Mouse (Mus musculus) intestine, embryonic 16.5 days (tissue): ENCODE results near the gene Jakmip3. TPM values are rescaled to one million over a fixed set of nuclear protein-coding genes. Genes with fewer than 3 reads are reported as not detected.

ENCODE experiments used
- ATAC-seq: fragments of 200-750 bp; cut with Nextera tagmentation; 2 replicates; pipeline ENCODE4 v1.8.0; 2017; ENCODE audit warnings: moderate TSS enrichment, moderate library complexity
- H3K27ac ChIP-seq: fragments of 300-500 bp; sonication (generic); 2 replicates; pipeline ENCODE4 v1.5.1; 2014; ENCODE audit warnings: mild to moderate bottlenecking, low read length
- H3K27me3 ChIP-seq: fragments of 300-500 bp; sonication (generic); replicated peaks from 2 replicates; pipeline ENCODE4 v1.6.1; 2014; ENCODE audit warnings: low read length, control low read depth, mixed read lengths; ENCODE audit not compliant: control insufficient read depth, insufficient read depth
- H3K36me3 ChIP-seq: fragments of 300-500 bp; sonication (generic); 2 replicates; pipeline ENCODE4 v1.6.1; 2014; ENCODE audit warnings: low read length, control low read depth; ENCODE audit not compliant: control insufficient read depth, insufficient read depth
- H3K4me1 ChIP-seq: fragments of 300-500 bp; sonication (generic); 2 replicates; pipeline ENCODE4 v1.6.1; 2014; ENCODE audit warnings: low read length, control low read depth, mixed read lengths; ENCODE audit not compliant: control insufficient read depth, insufficient read depth
- H3K4me2 ChIP-seq: fragments of 300-500 bp; sonication (generic); 2 replicates; pipeline ENCODE4 v1.6.1; 2014; ENCODE audit warnings: low read depth, low read length, control low read depth
- H3K4me3 ChIP-seq: fragments of 300-500 bp; sonication (generic); 2 replicates; pipeline ENCODE4 v1.5.1; 2014; ENCODE audit warnings: mild to moderate bottlenecking, low read length
- H3K9ac ChIP-seq: fragments of 300-500 bp; sonication (generic); 2 replicates; pipeline ENCODE4 v1.6.1; 2014; ENCODE audit warnings: low read depth, low read length
- H3K9me3 ChIP-seq: fragments of 300-500 bp; sonication (generic); 2 replicates; pipeline ENCODE4 v1.6.1; 2016; ENCODE audit warnings: low read length, control low read depth; ENCODE audit not compliant: control insufficient read depth
- WGBS: fragments of 180-500 bp; shearing (Covaris S2); extraction: QIAGEN DNeasy Blood & Tissue Kit; methylation state at CpG from one replicate; pipeline ENCODE4 v1.1.7; 2014; 5-methylcytosine and 5-hydroxymethylcytosine counted together
- polyA plus RNA-seq: library from polyadenylated mRNA; unstranded; fragments of >200 nt; fragmentation: Nextera tagmentation; extraction: Ambion mirVana; gene quantifications from 2 replicates; pipeline ENCODE4 v1.2.1, GENCODE M21; 2015

Jakmip3 gene
- polyA plus RNA-seq, 1 experiment from 2014 or later = 0.10 TPM

DNA sequence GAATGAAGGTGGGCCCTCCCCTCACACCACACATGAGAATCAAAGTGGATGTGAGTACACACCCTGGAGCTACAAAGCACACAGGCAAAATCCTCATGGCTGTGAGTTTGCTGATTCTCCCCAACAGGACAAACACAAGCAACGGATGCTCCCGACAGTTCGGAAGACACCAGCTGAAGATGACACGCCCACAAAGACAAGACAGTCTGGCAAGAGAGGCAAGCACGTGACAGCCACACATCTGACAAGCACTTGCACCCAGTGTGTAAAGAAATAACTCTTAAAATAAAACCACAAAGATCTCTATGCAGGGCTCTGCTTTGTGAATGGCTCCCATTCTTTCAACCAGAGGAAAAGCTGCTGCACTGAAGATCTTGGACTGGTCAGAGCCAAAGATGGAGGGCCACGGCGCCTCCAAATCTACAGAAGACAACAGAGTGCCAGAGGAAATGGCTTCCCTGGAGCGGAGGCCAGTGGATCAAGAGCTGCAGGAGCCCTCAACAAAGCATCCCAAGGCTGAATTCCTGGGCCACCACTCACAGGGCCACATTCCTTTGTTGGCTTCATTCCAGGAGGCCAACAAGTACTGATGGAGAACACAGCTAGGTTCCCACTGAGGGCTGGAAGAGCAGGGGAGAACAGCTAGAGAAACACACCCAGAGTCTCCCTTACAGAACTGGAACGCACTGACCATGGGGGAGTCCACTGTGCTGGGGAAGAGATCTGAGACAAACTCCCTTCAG, 167.5 kb downstream of the Jakmip3 start:
- ATAC-seq = no peak
- WGBS = 87% methylated on average over 9 of the region's 9 CpGs
- H3K4me3 ChIP-seq = no peak overlapping the region
- no peaks in the 10 kb centered on the region for H3K9me3 ChIP-seq
- H3K27me3 ChIP-seq = no peaks in the 10 kb centered on the region
- H3K9ac ChIP-seq = no peak overlapping the region
- H3K4me1 ChIP-seq = no peaks in the 10 kb centered on the region
- H3K4me2 ChIP-seq = no peak overlapping the region
- H3K27ac ChIP-seq = no peak overlapping the region
- H3K36me3 ChIP-seq = no peaks in the 10 kb centered on the region

DNA sequence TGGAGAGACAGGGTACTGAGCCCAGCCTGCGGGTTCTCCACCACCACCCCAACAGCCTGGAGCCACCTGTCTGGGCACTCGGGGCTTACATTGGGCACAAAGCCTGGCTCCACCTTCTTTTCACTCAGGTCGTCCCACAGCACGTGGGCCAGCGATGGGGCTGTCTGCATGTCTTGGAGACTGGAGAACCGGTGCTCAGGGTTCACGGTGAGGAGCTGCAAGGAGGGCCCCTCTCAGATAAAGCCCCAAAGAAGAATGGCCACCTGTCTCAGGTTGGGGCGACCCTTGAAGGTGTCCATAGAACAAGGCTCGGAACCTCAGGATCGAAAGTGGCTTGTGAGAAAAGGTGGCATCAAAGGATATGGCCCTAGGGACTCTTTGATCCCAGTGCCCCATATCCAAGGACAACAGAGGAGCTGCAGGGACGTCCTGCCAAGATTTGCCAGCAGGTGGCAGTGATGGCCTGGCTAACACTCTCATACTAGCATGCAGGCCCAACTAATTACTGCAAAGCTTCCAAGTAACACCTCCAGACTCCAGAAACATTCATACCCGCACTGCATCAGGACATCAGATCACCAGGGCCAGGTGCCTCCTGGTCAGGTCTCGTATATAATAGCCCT, 178.7 kb downstream of the Jakmip3 start:
- Histone ChIP-seq H3K9ac (no peak overlapping the region), H3K27ac (no peak overlapping the region), H3K4me3 (no peak overlapping the region), H3K36me3 (no peaks in the 10 kb centered on the region), H3K4me2 (no peak overlapping the region), H3K27me3 (no peaks in the 10 kb centered on the region), H3K4me1 (no peaks in the 10 kb centered on the region), H3K9me3 (no peaks in the 10 kb centered on the region)
- 0 out of 2 replicates have a peak, but pooled peaks have one; percentile 55 for ATAC-seq
- 42% methylated on average over 13 of the region's 13 CpGs for WGBS

DNA sequence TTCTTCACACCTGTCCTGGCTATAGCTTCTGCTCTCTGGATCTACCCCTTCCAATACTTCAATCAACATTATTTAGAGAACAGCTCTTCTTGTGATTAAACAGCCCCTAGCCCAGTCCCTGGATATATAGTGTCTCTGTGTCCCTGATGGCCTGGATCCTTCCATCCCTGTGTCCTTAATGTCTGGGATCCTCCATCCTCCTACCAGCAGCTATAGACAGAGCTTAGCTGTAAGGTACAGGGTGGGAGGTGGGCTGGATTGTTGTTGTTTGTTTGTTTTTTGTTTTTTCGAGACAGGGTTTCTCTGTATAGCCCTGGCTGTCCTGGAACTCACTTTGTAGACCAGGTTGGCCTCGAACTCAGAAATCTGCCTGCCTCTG, 179.2 kb downstream of the Jakmip3 start:
- no peaks in the 10 kb centered on the region for H3K27me3 ChIP-seq
- H3K9me3 ChIP-seq = no peaks in the 10 kb centered on the region
- H3K27ac ChIP-seq = no peak overlapping the region
- H3K4me2 ChIP-seq = no peak overlapping the region
- no peak for ATAC-seq
- H3K9ac ChIP-seq = no peak overlapping the region
- WGBS = 49% methylated on average over 2 of the region's 2 CpGs
- H3K36me3 ChIP-seq = no peaks in the 10 kb centered on the region
- H3K4me1 ChIP-seq = no peaks in the 10 kb centered on the region
- H3K4me3 ChIP-seq = no peak overlapping the region

DNA sequence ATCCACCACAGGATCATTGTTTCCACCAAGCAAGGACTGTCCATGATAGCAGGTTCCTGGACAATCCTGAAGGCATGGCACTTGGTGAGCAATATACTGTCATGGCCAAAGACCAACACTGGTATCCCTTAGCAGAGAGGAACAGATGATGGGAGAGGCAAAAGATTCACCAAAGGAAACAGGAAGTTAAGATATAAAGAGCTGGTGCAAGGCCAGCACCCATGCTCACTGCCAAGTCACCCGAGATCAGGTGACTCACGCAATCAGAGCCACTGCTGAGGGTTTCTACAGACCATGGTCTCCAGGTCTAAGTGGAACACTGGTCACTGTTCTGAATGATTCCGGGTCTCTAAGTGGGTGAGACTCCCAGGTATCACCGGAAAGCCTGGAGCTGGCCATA, 185.4 kb downstream of the Jakmip3 start:
- H3K4me3 ChIP-seq = no peak overlapping the region
- no peak for ATAC-seq

DNA sequence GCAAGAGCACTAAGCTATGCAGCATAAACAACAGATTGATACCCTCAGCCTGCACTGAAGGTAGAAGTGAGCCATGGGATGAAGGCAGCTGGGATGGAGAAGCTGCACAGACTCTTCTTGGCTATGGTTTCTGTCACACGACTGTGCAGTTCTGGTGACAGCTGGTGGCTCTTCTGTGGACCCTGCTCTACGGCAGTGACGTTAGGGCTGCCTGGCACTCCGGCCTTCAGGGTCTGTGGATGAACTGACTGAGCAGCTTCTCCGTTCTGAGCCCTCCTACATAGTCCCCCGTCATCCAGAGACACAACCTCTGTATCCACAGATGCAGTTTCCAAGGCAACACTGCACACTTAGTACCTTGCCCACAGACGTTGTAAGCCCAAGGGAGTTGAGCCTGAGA, 186.0 kb downstream of the Jakmip3 start:
- H3K27me3 ChIP-seq = no peaks in the 10 kb centered on the region
- WGBS = 69% methylated on average over 7 of the region's 7 CpGs
- H3K4me3 ChIP-seq = no peak overlapping the region
- H3K9me3 ChIP-seq = no peaks in the 10 kb centered on the region
- no peak overlapping the region for H3K4me2 ChIP-seq
- peaks cover 4% of the 10 kb centered on the region; the same call in 1 of the 2 replicates for H3K4me1 ChIP-seq
- H3K36me3 ChIP-seq = no peaks in the 10 kb centered on the region
- H3K27ac ChIP-seq = no peak overlapping the region
- no peak overlapping the region for H3K9ac ChIP-seq
- ATAC-seq = no peak

More for the DNA sequence above, 185.4 kb downstream of the Jakmip3 start:
- no peaks in the 10 kb centered on the region for H3K27me3 ChIP-seq
- H3K27ac ChIP-seq = no peak overlapping the region
- H3K9ac ChIP-seq = no peak overlapping the region
- no peaks in the 10 kb centered on the region for H3K9me3 ChIP-seq
- 81% methylated on average over 4 of the region's 4 CpGs for WGBS
- no peaks in the 10 kb centered on the region for H3K36me3 ChIP-seq
- peaks cover 4% of the 10 kb centered on the region; the same call in 1 of the 2 replicates for H3K4me1 ChIP-seq
- no peak overlapping the region for H3K4me2 ChIP-seq

DNA sequence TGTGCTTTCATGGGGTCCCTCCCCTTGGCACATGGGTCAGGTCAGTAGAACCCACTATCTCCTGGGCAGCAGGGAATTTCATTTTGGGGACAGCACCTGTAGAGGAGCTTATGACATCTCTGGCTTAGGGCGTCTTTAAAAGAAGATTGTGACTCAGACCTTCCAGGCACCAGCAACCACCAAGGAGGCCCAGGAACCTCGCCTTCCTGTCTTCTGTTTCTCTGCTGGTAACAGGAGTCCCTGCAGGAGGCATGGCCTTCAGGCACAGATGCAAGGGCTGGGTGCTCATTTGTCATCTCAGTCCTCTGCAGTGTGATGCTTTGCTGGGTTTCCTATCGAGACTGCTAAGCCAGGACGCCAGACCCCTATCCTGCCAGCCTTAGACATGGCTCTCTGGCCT, 188.5 kb downstream of the Jakmip3 start:
- Histone ChIP-seq H3K9ac (no peak overlapping the region), H3K27ac (no peak overlapping the region), H3K9me3 (no peaks in the 10 kb centered on the region), H3K4me3 (no peak overlapping the region), H3K4me1 (peaks cover 4% of the 10 kb centered on the region; the same call in 1 of the 2 replicates), H3K36me3 (no peaks in the 10 kb centered on the region), H3K27me3 (no peaks in the 10 kb centered on the region), H3K4me2 (no peak overlapping the region)
- ATAC-seq = no peak
- 75% methylated on average over 4 of the region's 4 CpGs for WGBS

DNA sequence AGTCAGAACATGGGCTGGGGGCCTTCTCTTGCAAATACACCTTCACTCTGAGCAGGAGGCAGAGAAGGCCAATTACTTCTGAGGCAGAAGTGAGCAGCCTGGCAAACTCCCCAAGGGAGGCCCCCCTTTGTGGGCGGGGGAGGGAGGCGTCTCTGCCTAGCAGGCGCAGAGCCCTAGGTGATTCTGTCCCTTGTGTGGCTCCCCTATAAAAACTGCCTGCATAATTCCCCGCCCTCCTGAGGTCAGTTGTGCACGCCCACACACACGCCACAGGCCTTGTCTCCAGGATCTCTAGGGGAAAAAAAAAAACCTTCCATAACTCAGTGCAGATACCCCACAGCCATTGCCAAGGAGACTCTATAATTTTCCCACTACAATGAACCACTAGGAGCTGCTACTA, 189.8 kb downstream of the Jakmip3 start:
- Histone ChIP-seq H3K9me3 (no peaks in the 10 kb centered on the region), H3K4me2 (no peak overlapping the region), H3K4me3 (no peak overlapping the region), H3K4me1 (peaks cover 4% of the 10 kb centered on the region; the same call in 1 of the 2 replicates), H3K27me3 (no peaks in the 10 kb centered on the region), H3K27ac (no peak overlapping the region), H3K9ac (0 out of 2 replicates have a peak overlapping the region, but pooled peaks have one; percentile 6), H3K36me3 (no peaks in the 10 kb centered on the region)
- no peak for ATAC-seq
- WGBS = 32% methylated on average over 6 of the region's 6 CpGs

DNA sequence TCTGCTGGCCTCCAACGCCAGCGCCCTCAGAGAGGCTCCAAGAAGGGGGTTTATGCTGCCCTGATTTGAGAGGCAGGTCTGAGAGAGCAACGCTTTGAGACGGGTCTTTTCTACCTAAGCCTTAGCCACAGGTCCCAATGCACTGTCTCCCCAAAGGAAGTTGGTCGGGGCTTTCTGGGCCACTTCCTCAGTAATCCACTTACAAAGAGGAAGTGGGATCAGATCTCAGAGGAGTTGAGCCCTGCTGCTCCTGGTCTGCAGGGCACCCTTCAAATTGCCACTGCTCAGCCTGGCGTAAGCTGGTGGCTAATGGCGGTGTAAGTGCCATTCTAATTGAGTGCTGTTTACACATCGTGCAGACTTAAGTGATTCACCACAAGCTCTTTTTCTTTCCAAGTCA, 191.0 kb downstream of the Jakmip3 start:
- H3K9me3 ChIP-seq = no peaks in the 10 kb centered on the region
- no peaks in the 10 kb centered on the region for H3K27me3 ChIP-seq
- ATAC-seq = no peak
- 63% methylated on average over 8 of the region's 8 CpGs for WGBS
- no peak overlapping the region for H3K27ac ChIP-seq
- no peak overlapping the region for H3K9ac ChIP-seq
- no peaks in the 10 kb centered on the region for H3K36me3 ChIP-seq
- H3K4me3 ChIP-seq = no peak overlapping the region
- H3K4me2 ChIP-seq = no peak overlapping the region
- H3K4me1 ChIP-seq = peaks cover 4% of the 10 kb centered on the region; the same call in 1 of the 2 replicates

DNA sequence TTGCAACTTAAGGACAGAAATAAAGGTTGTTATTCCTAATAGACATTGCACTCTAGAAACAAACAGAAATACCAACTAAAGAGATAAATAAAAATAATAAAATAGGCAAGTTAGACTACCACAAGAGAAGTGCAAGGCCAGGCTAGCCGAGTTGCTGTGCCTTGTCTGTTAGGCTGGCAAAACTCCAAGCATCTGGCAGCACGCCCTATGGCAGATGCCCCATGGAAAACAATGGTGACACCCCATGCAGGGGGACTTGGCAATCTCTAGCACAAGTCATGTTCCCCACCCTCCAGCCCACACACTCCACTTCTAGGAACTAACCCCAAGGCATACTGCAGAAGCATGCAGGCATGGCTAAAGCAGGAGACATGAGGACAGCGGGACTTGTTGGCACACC, 192.9 kb downstream of the Jakmip3 start:
- Histone ChIP-seq H3K4me1 (peaks cover 4% of the 10 kb centered on the region; the same call in 1 of the 2 replicates), H3K9ac (no peak overlapping the region), H3K9me3 (no peaks in the 10 kb centered on the region), H3K27ac (no peak overlapping the region), H3K4me3 (no peak overlapping the region), H3K36me3 (no peaks in the 10 kb centered on the region), H3K4me2 (no peak overlapping the region), H3K27me3 (no peaks in the 10 kb centered on the region)
- 73% methylated on average over 3 of the region's 3 CpGs for WGBS
- no peak for ATAC-seq
